Mouse (Mus musculus) A20 (cell line): ENCODE measurements at regions not wholly inside any gene's neighbourhood (a gene's known extent, or its start where the extent isn't known, plus 50 kb on each side); places are given as distances from the start of the nearest gene placed in this dataset.
A peak's percentile ranks its signal among the peaks of the same experiment; 100 is the strongest.

Experiments
- DNase-seq: peaks from one replicate; pipeline ENCODE4 v3.0.0-alpha.2; 2011; ENCODE audit warnings: low read depth, low spot score

- DNase-seq, result peak; percentile 95
These were observed 176.4 kb downstream of the Foxo1 start for GRCm38 (mm10) chr3:52444420-52445119.

GRCm38 (mm10) chr3:52443856-52444255, 175.7 kb downstream of the Foxo1 start:
- peak; percentile 98 for DNase-seq

DNA sequence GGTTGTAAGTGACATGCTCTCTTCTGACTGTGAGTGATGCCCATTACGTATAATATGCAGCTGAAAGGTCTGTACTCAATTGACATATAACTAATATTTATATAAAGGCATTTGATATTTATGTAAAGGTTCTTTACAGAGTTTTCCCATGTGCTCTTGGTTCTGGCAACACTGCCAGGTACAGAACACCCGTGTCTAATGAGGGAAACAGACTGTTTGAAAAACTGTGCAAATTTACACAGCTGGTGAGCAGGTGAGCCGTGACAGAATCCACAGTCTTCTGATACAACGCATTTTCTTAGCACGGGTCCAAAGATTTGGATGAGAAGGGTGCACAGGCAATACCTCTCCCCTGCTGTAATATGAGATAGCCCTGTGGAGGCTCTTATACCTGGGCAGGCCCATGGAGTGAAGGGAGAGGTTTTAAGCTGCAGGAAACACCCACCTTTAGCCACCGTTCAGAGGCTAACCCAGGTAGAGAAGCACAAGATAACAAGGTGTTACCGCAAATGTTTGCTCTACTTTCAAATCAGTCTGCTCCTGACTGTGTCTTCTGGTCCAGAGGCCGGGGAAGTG, 161.0 kb downstream of the Foxo1 start:
- no peak for DNase-seq

DNA sequence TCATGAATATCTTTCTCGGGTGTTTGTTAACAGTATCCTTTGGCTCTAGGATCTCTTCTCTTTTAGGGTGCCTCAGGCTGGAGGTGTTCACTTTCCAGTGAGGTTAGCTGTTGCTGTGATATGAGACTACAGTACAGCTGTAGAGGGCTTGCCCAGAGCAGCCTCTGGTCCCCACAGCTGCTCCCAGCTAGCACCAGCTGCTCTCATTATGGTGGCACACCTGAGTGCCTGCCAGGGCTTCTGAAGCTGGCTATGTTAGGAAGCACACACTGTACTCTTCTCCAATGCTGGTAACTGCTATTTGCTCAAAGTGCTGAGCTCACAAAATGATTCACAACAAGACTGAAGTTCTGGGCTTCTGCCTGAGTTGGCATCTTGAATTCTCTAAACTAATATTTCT, 154.7 kb downstream of the Foxo1 start:
- DNase-seq, result peak; percentile 59

DNA sequence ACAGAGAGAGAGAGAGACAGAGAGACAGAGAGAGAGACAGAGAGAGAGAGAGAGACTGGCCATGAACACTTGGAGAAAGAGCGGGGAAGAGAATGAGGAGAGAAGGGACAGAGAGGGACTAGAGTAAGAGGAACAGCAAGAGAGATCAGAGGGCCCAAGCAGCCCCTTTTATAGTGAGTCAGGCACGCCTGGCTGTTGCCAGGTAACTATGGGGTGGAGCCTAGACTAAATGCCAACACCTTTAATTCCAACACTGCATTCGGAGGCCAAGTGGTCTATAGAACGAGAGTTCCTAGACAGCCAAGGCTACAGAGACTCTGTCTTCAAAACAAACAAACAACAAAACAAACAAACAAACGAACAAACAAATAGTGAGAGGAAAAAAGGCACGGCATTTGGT, 148.1 kb downstream of the Foxo1 start:
- DNase-seq, result no peak

DNA sequence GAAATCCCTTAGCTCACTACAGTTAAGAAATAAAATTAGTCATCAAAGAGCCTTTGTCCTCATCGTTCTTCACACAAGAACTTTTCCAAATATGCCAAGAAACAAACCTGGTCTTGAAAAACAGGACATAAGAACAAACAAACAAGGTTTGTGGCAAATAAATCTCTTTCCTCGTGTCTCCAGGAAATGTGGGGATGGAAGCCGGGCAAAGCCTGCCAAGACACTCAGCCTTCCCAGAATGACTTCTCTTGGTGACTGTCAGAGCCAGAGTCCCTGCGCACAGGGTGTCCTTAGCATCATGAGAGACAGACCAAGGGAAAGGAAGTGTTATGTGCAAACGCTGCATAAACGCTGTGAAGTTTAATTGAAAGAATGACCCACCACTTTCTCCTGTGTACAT, 147.2 kb downstream of the Foxo1 start:
- no peak for DNase-seq

- DNase-seq, result no peak
These were observed 145.9 kb downstream of the Foxo1 start for GRCm38 (mm10) chr3:52414017-52414416.

DNA sequence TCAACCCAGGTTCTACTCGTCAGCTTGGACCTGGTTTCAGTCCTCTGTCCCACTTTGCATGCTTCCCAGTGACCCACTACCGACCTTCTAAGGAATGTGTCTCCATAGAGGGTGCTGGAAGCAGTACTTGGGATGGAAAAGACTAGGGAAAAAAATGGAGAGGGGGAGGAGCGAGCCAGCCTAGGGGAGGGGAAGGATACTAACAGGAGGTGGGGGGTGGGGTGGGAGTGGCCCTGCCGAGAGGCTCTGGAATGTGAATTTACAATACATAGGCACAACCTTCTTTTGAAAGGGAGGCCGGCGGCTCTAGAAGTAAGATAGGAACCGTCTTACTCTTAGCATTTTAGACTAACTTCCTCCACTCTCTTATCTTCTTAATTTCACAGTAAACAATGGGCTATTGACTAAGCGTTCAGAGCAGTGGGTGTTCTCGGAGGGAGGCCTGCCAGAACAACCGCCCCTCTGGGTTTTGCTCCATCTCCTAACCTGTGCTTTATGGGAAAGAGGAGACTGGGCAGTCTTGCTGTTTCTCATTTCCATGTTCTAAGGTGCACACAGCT, 145.1 kb downstream of the Foxo1 start:
- DNase-seq, result no peak

DNA sequence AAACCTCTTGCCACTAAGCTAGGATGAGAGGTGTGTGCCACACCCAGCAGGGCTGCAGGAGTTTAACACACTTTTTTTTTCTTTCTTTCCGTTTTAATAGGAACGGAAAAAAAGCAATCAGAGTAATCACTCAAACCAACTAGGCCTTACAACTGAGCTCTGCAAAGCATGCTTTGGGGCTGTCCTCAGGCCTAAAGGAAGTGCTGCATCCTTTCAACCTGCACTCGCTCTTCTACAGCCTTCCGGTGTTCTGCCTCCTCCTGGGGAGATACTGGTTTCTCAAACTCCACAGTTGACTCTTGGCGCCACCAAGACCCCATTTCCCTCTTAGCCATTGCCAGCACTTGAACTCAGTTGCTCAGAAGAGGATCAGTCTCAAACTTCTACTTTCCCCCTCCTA, 143.2 kb downstream of the Foxo1 start:
- DNase-seq, result no peak

- no peak for DNase-seq
These were observed 141.3 kb downstream of the Foxo1 start for GRCm38 (mm10) chr3:52409465-52409864.

DNA sequence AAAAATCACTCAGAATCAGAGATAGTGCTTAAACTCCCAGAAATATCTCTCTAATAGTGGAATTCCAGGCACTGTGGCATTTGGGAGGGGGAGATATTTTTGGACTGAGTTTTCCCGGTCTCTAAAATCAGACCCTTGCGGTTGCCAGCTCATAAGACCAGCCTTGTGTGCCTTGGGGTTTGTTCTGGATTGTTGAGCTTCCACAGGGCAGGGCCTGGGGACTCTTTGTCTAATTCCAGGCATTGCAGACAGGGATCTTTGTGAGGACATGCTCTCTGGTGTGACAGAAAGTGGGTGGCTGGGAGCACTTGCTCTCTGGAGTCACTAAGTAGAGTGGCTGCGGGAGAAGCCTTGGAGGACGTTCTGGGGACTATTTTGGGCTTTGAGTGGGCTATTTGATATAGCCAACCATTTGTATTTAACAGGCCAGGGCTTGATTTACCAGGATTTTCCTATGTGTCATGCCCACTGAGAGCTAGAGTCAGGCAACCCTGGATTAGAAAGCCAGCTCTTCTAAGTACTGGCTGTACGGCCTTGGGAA, 138.7 kb downstream of the Foxo1 start:
- DNase-seq, result no peak

DNA sequence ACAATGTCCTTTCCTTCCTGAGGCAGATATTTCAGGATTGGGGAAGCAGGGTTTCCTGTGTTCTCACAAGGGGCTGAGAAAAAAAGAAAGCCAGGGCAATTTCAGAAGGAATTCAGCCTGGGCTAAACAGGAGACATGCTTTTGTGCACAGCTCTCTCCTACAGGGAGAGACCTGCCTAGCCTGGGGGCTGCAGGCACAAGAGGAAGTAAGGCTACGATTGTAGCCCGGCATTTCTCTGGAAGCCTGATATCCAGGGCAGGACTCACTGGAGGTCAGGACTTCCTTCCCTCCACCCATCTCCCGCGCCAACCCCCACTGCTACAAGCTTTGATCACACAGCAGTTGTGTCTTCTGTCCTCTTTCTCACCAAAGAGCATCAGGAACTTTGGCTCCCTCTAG, 136.5 kb downstream of the Foxo1 start:
- DNase-seq, result no peak

DNA sequence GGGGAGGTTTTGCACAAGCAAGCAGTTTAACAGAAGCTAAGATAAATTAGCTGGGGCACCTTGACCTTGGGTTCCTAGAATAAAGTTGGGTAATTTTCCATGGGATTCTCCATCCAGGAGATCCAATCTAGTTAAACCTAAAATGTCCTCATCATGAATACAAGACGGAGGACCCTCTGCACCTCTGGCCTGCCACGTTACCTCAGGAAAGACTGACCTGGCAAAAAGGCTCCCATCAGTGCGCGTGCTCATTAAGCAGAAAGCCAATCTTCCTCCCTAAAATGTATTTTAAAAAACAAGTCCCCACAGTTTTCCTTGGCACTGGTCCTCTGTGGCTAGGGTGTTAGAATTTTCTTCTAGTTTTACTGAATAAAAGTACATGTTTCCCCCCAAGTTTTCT, 134.9 kb downstream of the Foxo1 start:
- no peak for DNase-seq
